Mouse (Mus musculus) limb, embryonic 11.5 days (tissue): ENCODE measurements around the gene Fxyd5. TPM values are rescaled to one million over a fixed set of nuclear protein-coding genes. Genes with fewer than 3 reads are reported as not detected.
A peak's percentile ranks its signal among the peaks of the same experiment; 100 is the strongest.

Experiments
- ATAC-seq: fragments of 200-750 bp; cut with Nextera tagmentation; 2 replicates; pipeline ENCODE4 v1.8.0; 2017; ENCODE audit warnings: low read depth; ENCODE audit not compliant: insufficient number of reproducible peaks, low FRiP score, low TSS enrichment
- DNase-seq: peaks from one replicate; pipeline ENCODE4 v3.0.0-alpha.2; 2015; ENCODE audit warnings: low spot score
- H3K27ac ChIP-seq: fragments of 300-500 bp; sonication (generic); replicated peaks from 2 replicates; pipeline ENCODE4 v1.5.1; 2014; ENCODE audit warnings: low read depth, mild to moderate bottlenecking, low read length
- H3K27me3 ChIP-seq: fragments of 300-500 bp; sonication (generic); 2 replicates; pipeline ENCODE4 v1.6.1; 2014; ENCODE audit warnings: mild to moderate bottlenecking, low read length, mixed read lengths; ENCODE audit not compliant: control insufficient read depth, insufficient read depth
- H3K36me3 ChIP-seq: fragments of 300-500 bp; sonication (generic); 2 replicates; pipeline ENCODE4 v1.6.1; 2014; ENCODE audit warnings: mild to moderate bottlenecking, low read length, moderate library complexity, mixed read lengths; ENCODE audit not compliant: control insufficient read depth, insufficient read depth
- H3K4me1 ChIP-seq: fragments of 300-500 bp; sonication (generic); 2 replicates; pipeline ENCODE4 v1.6.1; 2014; ENCODE audit warnings: low read length, mixed read lengths; ENCODE audit not compliant: control insufficient read depth, insufficient read depth
- H3K4me2 ChIP-seq: fragments of 300-500 bp; sonication (generic); 2 replicates; pipeline ENCODE4 v1.6.1; 2014; ENCODE audit warnings: low read depth, mild to moderate bottlenecking, moderate library complexity; ENCODE audit not compliant: severe bottlenecking
- H3K4me3 ChIP-seq: fragments of 300-500 bp; sonication (generic); 2 replicates; pipeline ENCODE4 v1.5.1; 2014; ENCODE audit warnings: low read depth, low read length
- H3K9ac ChIP-seq: fragments of 300-500 bp; sonication (generic); 2 replicates; pipeline ENCODE4 v1.6.1; 2014; ENCODE audit warnings: mild to moderate bottlenecking, low read length
- H3K9me3 ChIP-seq: fragments of 300-500 bp; sonication (generic); 2 replicates; pipeline ENCODE4 v1.6.1; 2016; ENCODE audit warnings: low read length; ENCODE audit not compliant: control insufficient read depth
- WGBS: fragments of 180-500 bp; shearing (Covaris S2); extraction: QIAGEN DNeasy Blood & Tissue Kit; methylation state at CpG from one replicate; pipeline ENCODE4 v1.1.7; 2014; 5-methylcytosine and 5-hydroxymethylcytosine counted together
- polyA plus RNA-seq: library from polyadenylated mRNA; unstranded; fragments of >200 nt; fragmentation: Nextera tagmentation; extraction: Ambion mirVana; gene quantifications from 2 replicates; pipeline ENCODE4 v1.2.1, GENCODE M21; 2014

Fxyd5 gene
- polyA plus RNA-seq, 1 experiment from 2014 or later = 10.8 TPM

DNA sequence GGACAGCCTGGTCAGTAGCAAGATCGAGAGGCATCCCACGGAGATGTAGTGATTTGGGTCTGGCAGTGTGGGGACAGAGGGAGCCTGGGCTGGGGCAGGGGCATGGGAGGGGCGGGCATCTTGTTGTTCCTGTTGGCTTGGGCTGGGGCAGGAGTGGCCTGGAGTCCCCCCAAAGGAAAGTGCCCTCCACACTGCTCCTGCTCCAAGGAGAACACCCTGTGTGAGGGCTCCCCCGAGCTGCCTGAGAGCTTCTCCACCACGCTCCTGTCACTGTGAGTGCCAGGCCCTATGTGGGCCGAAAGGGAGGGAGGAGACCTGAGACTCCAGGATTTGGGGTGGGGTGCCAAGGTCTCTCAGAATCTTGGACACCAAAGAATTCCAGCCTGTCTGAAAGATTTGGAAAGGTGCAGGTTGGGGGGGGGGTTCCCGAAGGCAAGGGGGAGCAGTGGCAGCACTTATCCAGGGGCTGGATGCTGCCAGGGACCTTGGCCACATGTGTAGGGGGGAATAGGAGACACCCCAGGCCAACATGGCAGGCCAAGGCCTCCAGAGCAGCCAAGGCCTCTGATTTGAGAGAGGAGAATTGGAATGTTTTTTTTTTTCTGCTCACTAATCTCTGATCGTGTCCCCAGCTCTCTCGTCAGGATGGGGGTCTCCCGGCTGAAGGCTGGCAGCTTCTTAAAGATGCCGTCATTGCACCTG, 17.8 kb upstream of the Fxyd5 start:
- H3K27ac ChIP-seq = no peak overlapping the region
- H3K36me3 ChIP-seq = no peaks in the 10 kb centered on the region
- no peak overlapping the region for H3K4me3 ChIP-seq
- DNase-seq (no peak), ATAC-seq (no peak)
- H3K9me3 ChIP-seq = no peaks in the 10 kb centered on the region
- no peaks in the 10 kb centered on the region for H3K27me3 ChIP-seq
- WGBS = 69% methylated on average over 11 of the region's 11 CpGs
- H3K4me1 ChIP-seq = peaks cover 5% of the 10 kb centered on the region
- H3K4me2 ChIP-seq = no peak overlapping the region
- H3K9ac ChIP-seq = no peak overlapping the region

DNA sequence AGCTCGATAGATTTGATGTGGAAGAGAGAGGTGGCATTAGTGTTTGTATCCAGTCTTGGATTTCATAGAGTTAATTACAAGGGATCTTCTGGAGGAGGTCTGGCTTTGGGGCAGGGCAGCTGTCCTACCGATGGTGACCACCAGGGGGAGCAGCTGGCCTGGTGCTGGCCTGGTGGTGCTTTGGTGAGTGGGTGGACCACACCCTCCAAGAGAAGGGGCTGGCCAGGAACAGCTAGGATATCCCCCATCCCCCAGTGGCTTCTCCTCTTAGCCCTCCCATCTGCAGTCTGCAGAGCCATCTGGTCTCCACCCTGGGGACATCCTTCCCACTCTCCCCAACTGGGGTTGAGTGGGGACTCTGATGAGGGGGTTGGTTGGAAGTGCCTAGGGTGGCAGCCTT, 16.8 kb upstream of the Fxyd5 start, which contains the start of gene Lgi4:
Gene Lgi4 (plus strand): TSS at position 235 of the 400 bp plus-strand sequence.
- no peak for ATAC-seq
- Histone ChIP-seq H3K4me1 (peaks cover 8% of the 10 kb centered on the region), H3K4me3 (no peak within 1 kb of the TSS), H3K4me2 (no peak within 1 kb of the TSS), H3K36me3 (no peaks in the 10 kb centered on the region), H3K9ac (no peak within 1 kb of the TSS), H3K9me3 (no peaks in the 10 kb centered on the region), H3K27me3 (peaks cover 6% of the 10 kb centered on the region; the same call in 1 of the 2 replicates), H3K27ac (no peak within 1 kb of the TSS)
- WGBS = 0% methylated on average over 2 of the region's 2 CpGs
- peak; percentile 92 for DNase-seq

DNA sequence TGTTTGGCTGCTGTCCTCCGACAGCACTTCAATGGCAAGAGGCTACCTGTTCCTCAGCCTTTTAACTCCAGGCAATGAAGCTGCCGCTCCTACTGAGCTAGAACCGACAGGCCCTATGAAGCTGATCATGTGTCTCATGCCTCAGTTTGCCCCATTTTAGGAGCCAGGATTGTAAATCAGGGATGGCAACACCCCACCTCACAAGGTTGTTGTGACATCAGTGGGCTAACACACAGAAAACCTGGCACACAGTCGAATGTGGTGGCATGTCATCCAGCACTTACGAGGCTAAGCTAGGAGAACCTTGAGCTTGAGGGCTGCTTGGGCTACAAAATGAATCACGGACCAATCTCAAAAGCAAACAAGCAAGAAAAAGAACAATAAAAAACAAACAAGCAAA, 15.9 kb upstream of the Fxyd5 start:
- Histone ChIP-seq H3K36me3 (no peaks in the 10 kb centered on the region), H3K27ac (no peak overlapping the region), H3K4me3 (no peak overlapping the region), H3K27me3 (peaks cover 13% of the 10 kb centered on the region), H3K4me1 (peaks cover 8% of the 10 kb centered on the region), H3K4me2 (no peak overlapping the region), H3K9me3 (no peaks in the 10 kb centered on the region), H3K9ac (no peak overlapping the region)
- no peak for DNase-seq
- no peak for ATAC-seq
- 79% methylated on average over 6 of the region's 6 CpGs for WGBS

DNA sequence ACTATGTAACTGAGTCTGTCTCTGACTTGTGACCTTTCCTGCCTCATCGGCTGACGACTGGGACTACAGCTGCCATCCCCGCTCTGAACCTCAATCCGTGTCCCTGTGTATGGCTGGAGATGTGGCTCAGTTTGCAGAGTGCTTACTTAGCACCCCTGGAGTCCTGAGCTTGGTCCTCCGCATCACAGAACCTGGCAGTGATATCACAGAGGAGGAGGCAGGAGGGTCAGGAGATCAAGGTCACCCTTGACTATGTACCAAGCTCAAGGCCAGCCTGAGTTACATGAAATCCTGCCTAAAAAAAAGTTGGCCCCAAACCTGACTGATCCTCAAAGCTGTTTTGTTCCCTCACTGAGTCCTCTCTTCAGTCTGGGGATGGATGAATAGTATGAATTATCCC, 15.4 kb upstream of the Fxyd5 start:
- no peak for DNase-seq
- WGBS = 59% methylated on average over 5 of the region's 5 CpGs
- no peak overlapping the region for H3K27ac ChIP-seq
- no peak overlapping the region for H3K4me3 ChIP-seq
- H3K9ac ChIP-seq = no peak overlapping the region
- H3K27me3 ChIP-seq = peaks cover 16% of the 10 kb centered on the region
- no peak overlapping the region for H3K4me2 ChIP-seq
- ATAC-seq = no peak
- H3K9me3 ChIP-seq = no peaks in the 10 kb centered on the region
- peaks cover 11% of the 10 kb centered on the region for H3K4me1 ChIP-seq
- no peaks in the 10 kb centered on the region for H3K36me3 ChIP-seq

DNA sequence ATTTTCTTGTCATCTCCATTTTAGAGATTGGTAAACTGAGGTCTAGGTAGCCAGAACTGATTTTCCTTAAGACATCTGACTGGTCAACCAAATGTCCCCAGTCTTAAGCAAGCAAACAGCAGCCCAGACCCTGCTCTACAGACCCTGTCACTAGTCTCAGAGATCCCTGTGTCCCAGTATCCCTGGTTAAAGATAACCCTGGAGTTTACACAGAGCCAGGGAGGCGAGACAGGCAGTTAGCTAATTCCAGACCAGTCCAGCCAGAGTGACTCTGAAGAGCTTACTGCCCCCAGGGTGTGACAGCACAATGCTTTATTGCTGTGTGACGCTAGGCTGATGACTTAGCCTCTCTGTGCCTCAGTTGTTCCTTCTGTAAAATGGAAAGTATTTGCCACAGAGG, 14.8 kb upstream of the Fxyd5 start, which contains the start of gene Fxyd1:
Gene Fxyd1 (minus strand): TSS at position 129 of the 400 bp plus-strand sequence.
- no peak within 1 kb of the TSS for H3K27ac ChIP-seq
- no peak within 1 kb of the TSS for H3K4me2 ChIP-seq
- no peak within 1 kb of the TSS for H3K4me3 ChIP-seq
- no peak for ATAC-seq
- H3K9ac ChIP-seq = no peak within 1 kb of the TSS
- peaks cover 23% of the 10 kb centered on the region for H3K27me3 ChIP-seq
- DNase-seq = no peak
- no peaks in the 10 kb centered on the region for H3K9me3 ChIP-seq
- WGBS = 64% methylated on average over 2 of the region's 2 CpGs
- H3K36me3 ChIP-seq = no peaks in the 10 kb centered on the region
- H3K4me1 ChIP-seq = peaks cover 16% of the 10 kb centered on the region

DNA sequence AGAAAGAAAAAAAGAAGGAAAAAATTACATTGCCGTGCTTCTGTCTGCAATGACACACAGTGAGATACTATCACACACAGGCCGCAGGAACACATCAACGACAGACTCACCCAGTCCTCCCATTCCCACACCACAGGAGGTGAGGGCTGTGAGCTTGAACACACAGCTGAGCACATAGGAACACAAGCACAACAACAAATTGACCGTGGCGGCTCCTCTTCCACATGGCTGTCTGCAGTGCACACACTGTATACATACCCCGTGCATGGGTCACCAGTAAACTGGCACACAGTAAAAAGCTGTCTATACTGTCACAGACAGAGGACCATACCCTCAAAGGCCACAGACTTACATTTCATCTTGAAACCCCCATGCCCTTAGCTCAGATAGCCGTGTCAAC, 14.2 kb upstream of the Fxyd5 start:
- Histone ChIP-seq H3K4me3 (no peak overlapping the region), H3K4me1 (peaks cover 18% of the 10 kb centered on the region), H3K9ac (no peak overlapping the region), H3K9me3 (no peaks in the 10 kb centered on the region), H3K27me3 (peaks cover 29% of the 10 kb centered on the region), H3K4me2 (no peak overlapping the region), H3K27ac (no peak overlapping the region), H3K36me3 (no peaks in the 10 kb centered on the region)
- DNase-seq (no peak), ATAC-seq (no peak)
- 84% methylated on average over 7 of the region's 7 CpGs for WGBS

DNA sequence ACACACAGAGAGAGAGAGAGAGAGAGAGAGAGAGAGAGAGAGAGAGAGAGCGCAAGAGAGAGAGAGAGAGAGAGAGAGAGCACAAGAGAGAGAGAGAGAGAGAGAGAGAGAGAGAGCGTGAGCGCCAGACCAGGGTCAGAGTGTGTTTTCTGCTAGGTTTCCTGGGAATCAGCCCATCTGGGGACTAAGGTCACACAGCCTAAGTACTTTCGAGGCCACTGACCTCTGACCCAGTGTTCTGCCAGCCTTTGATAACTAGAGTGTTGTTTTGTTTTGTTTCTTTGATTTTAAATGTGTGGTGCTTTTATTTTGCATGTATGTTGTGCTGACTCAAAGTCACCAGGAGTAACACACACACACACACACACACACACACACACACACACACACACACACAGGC, 13.6 kb upstream of the Fxyd5 start:
- peaks cover 24% of the 10 kb centered on the region for H3K4me1 ChIP-seq
- DNase-seq = no peak
- peaks cover 35% of the 10 kb centered on the region for H3K27me3 ChIP-seq
- H3K9ac ChIP-seq = no peak overlapping the region
- peak overlapping the region; percentile 39; the same call in 1 of the 2 replicates for H3K4me2 ChIP-seq
- H3K27ac ChIP-seq = no peak overlapping the region
- no peaks in the 10 kb centered on the region for H3K36me3 ChIP-seq
- no peak overlapping the region for H3K4me3 ChIP-seq
- no peaks in the 10 kb centered on the region for H3K9me3 ChIP-seq
- WGBS = 23% methylated on average over 3 of the region's 4 CpGs
- ATAC-seq = no peak

DNA sequence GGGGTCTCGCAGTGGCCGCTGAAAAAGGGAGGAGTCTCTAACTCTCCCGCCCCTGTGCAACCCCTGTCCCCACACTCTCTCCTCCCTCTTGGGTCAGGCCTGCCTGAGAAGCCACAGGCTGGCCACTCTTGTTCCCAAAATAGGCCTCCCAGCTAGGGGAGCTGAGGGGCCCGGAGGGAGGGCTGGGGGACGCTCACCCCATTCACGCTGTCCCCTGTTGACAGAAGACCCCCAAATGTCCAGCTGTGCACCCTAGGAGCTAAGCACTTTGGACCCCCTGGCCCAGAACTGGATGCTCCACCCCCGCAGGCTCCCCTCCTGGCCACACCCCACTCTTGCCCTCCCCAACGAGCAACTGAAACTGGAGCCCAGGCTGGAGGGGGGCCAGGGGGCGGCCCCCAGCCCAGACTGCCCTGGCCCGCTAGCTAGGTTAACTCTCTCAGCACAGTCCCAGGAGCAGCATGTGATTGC, 13.1 kb upstream of the Fxyd5 start:
- peak overlapping the region; percentile 39; the same call in 1 of the 2 replicates for H3K4me2 ChIP-seq
- WGBS = 4% methylated on average over 10 of the region's 10 CpGs
- H3K9ac ChIP-seq = peak overlapping the region; percentile 22; the same call in 1 of the 2 replicates
- H3K4me3 ChIP-seq = no peak overlapping the region
- H3K9me3 ChIP-seq = no peaks in the 10 kb centered on the region
- peaks cover 40% of the 10 kb centered on the region for H3K27me3 ChIP-seq
- H3K27ac ChIP-seq = 0 out of 2 replicates have a peak overlapping the region, but pooled peaks have one; percentile 14
- DNase-seq = peak; percentile 65
- peaks cover 27% of the 10 kb centered on the region for H3K4me1 ChIP-seq
- H3K36me3 ChIP-seq = no peaks in the 10 kb centered on the region
- peak; percentile 74 for ATAC-seq
